Mouse (Mus musculus): ENCODE results near the gene Hmx1. TPM values are rescaled to one million over a fixed set of nuclear protein-coding genes. Genes with fewer than 3 reads are reported as not detected.

Gene Hmx1
- polyA plus RNA-seq, 2 experiments, result 0.09 TPM; not detected in 1

DNA sequence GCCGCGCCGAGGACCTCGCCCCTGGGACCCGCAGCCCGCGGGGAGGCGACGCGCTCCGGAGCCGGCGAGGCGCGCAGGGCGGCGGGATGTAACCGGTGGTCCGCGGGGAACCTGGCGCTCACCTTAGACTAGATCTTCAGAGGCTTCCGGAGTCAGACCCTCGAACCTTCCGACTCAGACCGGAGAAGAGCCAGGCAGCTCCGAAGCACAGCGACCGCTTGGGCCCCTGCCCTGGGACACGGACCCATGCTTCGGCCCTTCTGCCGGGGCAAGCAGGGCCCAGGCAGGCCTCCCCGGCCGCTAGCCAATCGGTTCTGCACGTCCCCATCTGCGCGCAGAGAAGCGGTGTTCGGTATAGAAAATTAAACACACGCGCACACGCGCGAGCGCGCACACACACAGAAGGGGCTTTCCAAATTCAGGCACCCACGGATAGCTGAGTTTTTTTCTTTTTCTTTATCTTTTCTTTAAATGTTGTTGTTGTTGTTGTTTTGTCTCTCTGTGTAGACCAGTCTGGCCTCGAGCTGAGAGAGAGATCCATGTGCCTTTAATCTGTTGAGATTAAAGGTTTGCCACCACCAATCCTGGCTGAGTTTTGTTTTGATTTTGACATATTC is 10.9 kb downstream of the Hmx1 start:
- no peak overlapping the region for H3K27ac ChIP-seq (replicated peaks; ENCODE audit: low read depth, low read length)
- ATAC-seq (ENCODE audit: low FRiP score, low read depth), result no peak
- no peak overlapping the region for H3K4me2 ChIP-seq (replicated peaks; ENCODE audit: low read depth, low read length, severe bottlenecking)
- DNase-seq (ENCODE audit: low spot score), result no peak
- peaks cover 99% of the 10 kb centered on the region for H3K27me3 ChIP-seq (ENCODE audit: control insufficient read depth, insufficient read depth, low read length)
- H3K9ac ChIP-seq (ENCODE audit: low read depth, low read length, severe bottlenecking), result no peak overlapping the region
- WGBS, result under 1% methylated on average over 48 of the region's 48 CpGs
- H3K36me3 ChIP-seq (ENCODE audit: control insufficient read depth, insufficient read depth, low read length), result no peaks in the 10 kb centered on the region
- peaks cover 9% of the 10 kb centered on the region; the same call in 1 of the 2 replicates for H3K4me1 ChIP-seq (ENCODE audit: control insufficient read depth, insufficient read depth, low read length)
- no peak for TF ChIP-seq POLR2A (IDR thresholded peaks at IDR 0.05; ENCODE audit: borderline replicate concordance, extremely low read depth, insufficient read depth, insufficient read length)
- H3K9me3 ChIP-seq (ENCODE audit: control insufficient read depth, low read length), result no peaks in the 10 kb centered on the region
- H3K4me3 ChIP-seq (replicated peaks; ENCODE audit: low read length), result no peak overlapping the region

- DNase-seq (ENCODE audit: low spot score) (no peak), ATAC-seq (ENCODE audit: low FRiP score, low read depth) (no peak)
- Histone ChIP-seq H3K27me3 (ENCODE audit: control insufficient read depth, insufficient read depth, low read length) (peaks cover 90% of the 10 kb centered on the region), H3K36me3 (ENCODE audit: control insufficient read depth, insufficient read depth, low read length) (no peaks in the 10 kb centered on the region), H3K4me3 (replicated peaks; ENCODE audit: low read length) (no peak overlapping the region), H3K9ac (ENCODE audit: low read depth, low read length, severe bottlenecking) (no peak overlapping the region), H3K27ac (replicated peaks; ENCODE audit: low read depth, low read length) (no peak overlapping the region), H3K9me3 (ENCODE audit: control insufficient read depth, low read length) (no peaks in the 10 kb centered on the region), H3K4me2 (replicated peaks; ENCODE audit: low read depth, low read length, severe bottlenecking) (no peak overlapping the region), H3K4me1 (ENCODE audit: control insufficient read depth, insufficient read depth, low read length) (peaks cover 9% of the 10 kb centered on the region; the same call in 1 of the 2 replicates)
- WGBS, result 2% methylated on average over 8 of the region's 8 CpGs
- no peak for TF ChIP-seq POLR2A (IDR thresholded peaks at IDR 0.05; ENCODE audit: borderline replicate concordance, extremely low read depth, insufficient read depth, insufficient read length)
These were observed 12.3 kb downstream of the Hmx1 start for GRCm38 (mm10) chr5:35401240-35401639.

GRCm38 (mm10) chr5:35407411-35407930 is 18.6 kb downstream of the Hmx1 start:
- Histone ChIP-seq H3K36me3 (ENCODE audit: control insufficient read depth, insufficient read depth, low read length) (no peaks in the 10 kb centered on the region), H3K4me2 (replicated peaks; ENCODE audit: low read depth, low read length, severe bottlenecking) (no peak overlapping the region), H3K9ac (ENCODE audit: low read depth, low read length, severe bottlenecking) (no peak overlapping the region), H3K27ac (replicated peaks; ENCODE audit: low read depth, low read length) (no peak overlapping the region), H3K9me3 (ENCODE audit: control insufficient read depth, low read length) (no peaks in the 10 kb centered on the region), H3K27me3 (ENCODE audit: control insufficient read depth, insufficient read depth, low read length) (peaks cover 34% of the 10 kb centered on the region), H3K4me3 (replicated peaks; ENCODE audit: low read length) (no peak overlapping the region), H3K4me1 (ENCODE audit: control insufficient read depth, insufficient read depth, low read length) (no peaks in the 10 kb centered on the region)
- TF ChIP-seq POLR2A (IDR thresholded peaks at IDR 0.05; ENCODE audit: borderline replicate concordance, extremely low read depth, insufficient read depth, insufficient read length), result no peak
- no peak for DNase-seq (ENCODE audit: low spot score)
- WGBS, result 44% methylated on average over 9 of the region's 9 CpGs
- ATAC-seq (ENCODE audit: low FRiP score, low read depth), result no peak

DNA sequence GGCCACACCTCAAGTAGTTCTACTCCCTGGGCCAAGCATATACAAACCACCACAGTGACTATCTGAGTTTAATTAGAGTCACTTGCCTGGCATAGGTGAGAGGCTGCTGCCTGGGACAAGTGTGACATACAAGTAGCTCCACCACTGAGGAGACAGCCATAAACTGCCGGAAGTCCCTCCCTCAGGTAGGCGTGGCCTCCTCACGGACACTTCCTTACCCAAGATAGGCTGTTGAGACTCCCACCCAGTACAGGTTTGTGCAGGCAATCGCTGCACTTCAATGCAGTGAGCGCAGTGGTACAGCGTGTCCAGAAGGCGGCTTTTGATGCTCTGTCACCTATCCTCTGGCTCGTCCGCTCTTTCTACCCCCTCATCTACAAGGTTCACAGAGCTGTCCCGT is 22.1 kb downstream of the Hmx1 start:
- Histone ChIP-seq H3K4me2 (replicated peaks; ENCODE audit: low read depth, low read length, severe bottlenecking) (no peak overlapping the region), H3K4me3 (replicated peaks; ENCODE audit: low read length) (no peak overlapping the region), H3K27ac (replicated peaks; ENCODE audit: low read depth, low read length) (no peak overlapping the region), H3K27me3 (ENCODE audit: control insufficient read depth, insufficient read depth, low read length) (peaks cover 6% of the 10 kb centered on the region), H3K36me3 (ENCODE audit: control insufficient read depth, insufficient read depth, low read length) (no peaks in the 10 kb centered on the region), H3K4me1 (ENCODE audit: control insufficient read depth, insufficient read depth, low read length) (0 out of 2 replicates have a peak, but pooled peaks cover 5% of the 10 kb centered on the region), H3K9me3 (ENCODE audit: control insufficient read depth, low read length) (no peaks in the 10 kb centered on the region), H3K9ac (ENCODE audit: low read depth, low read length, severe bottlenecking) (no peak overlapping the region)
- no peak for DNase-seq (ENCODE audit: low spot score)
- 61% methylated on average over 10 of the region's 10 CpGs for WGBS
- TF ChIP-seq POLR2A (IDR thresholded peaks at IDR 0.05; ENCODE audit: borderline replicate concordance, extremely low read depth, insufficient read depth, insufficient read length), result no peak
- ATAC-seq (ENCODE audit: low FRiP score, low read depth), result no peak

- DNase-seq (ENCODE audit: low spot score) (no peak), ATAC-seq (ENCODE audit: low FRiP score, low read depth) (no peak)
- Histone ChIP-seq H3K9me3 (ENCODE audit: control insufficient read depth, low read length) (no peaks in the 10 kb centered on the region), H3K9ac (ENCODE audit: low read depth, low read length, severe bottlenecking) (no peak overlapping the region), H3K36me3 (ENCODE audit: control insufficient read depth, insufficient read depth, low read length) (no peaks in the 10 kb centered on the region), H3K27me3 (ENCODE audit: control insufficient read depth, insufficient read depth, low read length) (no peaks in the 10 kb centered on the region; the same call in 1 of the 2 replicates), H3K27ac (replicated peaks; ENCODE audit: low read depth, low read length) (no peak overlapping the region), H3K4me3 (replicated peaks; ENCODE audit: low read length) (no peak overlapping the region), H3K4me1 (ENCODE audit: control insufficient read depth, insufficient read depth, low read length) (0 out of 2 replicates have a peak, but pooled peaks cover 5% of the 10 kb centered on the region), H3K4me2 (replicated peaks; ENCODE audit: low read depth, low read length, severe bottlenecking) (no peak overlapping the region)
- TF ChIP-seq POLR2A (IDR thresholded peaks at IDR 0.05; ENCODE audit: borderline replicate concordance, extremely low read depth, insufficient read depth, insufficient read length), result no peak
- 22% methylated on average over 12 of the region's 12 CpGs for WGBS
These were observed 23.9 kb downstream of the Hmx1 start for GRCm38 (mm10) chr5:35412833-35413232.
